Mouse (Mus musculus): ENCODE results near the gene Gm21996. TPM values are rescaled to one million over a fixed set of nuclear protein-coding genes. Genes with fewer than 3 reads are reported as not detected.
"Not testable (repeated sequence)": the region's sequence is repeated elsewhere in the genome, so short reads cannot be mapped to it uniquely, and the experiment has no call there.

Gm21996 gene
- not detected for total RNA-seq (2021)
- long read RNA-seq, experiment 1, result 0 reads
- long read RNA-seq, experiment 2, result 0 reads

DNA sequence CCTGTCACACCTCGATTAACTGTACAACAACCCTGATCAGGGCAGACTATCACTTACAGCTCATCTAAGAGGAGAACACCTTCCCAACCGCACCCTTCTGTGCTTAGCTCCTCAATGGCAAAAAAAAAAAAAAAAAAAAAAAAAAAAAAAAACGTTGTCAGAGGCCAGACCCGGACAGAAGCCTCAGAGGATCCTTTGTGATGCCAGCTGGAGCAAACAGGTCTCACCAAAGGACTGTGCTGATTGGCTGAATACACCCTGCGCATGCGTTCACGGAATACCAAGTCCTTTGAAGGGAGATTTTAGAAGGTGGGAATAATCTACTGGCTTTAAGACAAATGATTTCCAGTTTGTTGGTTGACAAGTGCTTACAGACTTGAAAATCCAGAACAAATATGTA is at the start of gene Gm21996:
TSS of gene Gm21996 (minus strand) at position 101 of the 400 bp plus-strand sequence.
- not testable (repeated sequence) for DNase-seq (ENCODE audit: low spot score)

Data from gastrocnemius, adult 18-20 months (tissue).